Mouse (Mus musculus) heart, embryonic 16.5 days (tissue): ENCODE measurements around the gene Serpina3c. TPM values are rescaled to one million over a fixed set of nuclear protein-coding genes. Genes with fewer than 3 reads are reported as not detected.

Experiments
- ATAC-seq: fragments of 200-750 bp; cut with Nextera tagmentation; replicated peaks from 2 replicates; pipeline ENCODE4 v1.8.0; 2017; ENCODE audit warnings: moderate number of reproducible peaks; ENCODE audit not compliant: insufficient read depth, low FRiP score; ENCODE audit errors: extremely low read depth
- H3K27ac ChIP-seq: fragments of 300-500 bp; sonication (generic); 2 replicates; pipeline ENCODE4 v1.5.1; 2014; ENCODE audit warnings: mild to moderate bottlenecking, low read length, control low read depth, moderate library complexity
- H3K27me3 ChIP-seq: fragments of 300-500 bp; sonication (generic); 2 replicates; pipeline ENCODE4 v1.6.1; 2014; ENCODE audit warnings: low read length, mixed read lengths; ENCODE audit not compliant: control insufficient read depth, insufficient read depth
- H3K36me3 ChIP-seq: fragments of 300-500 bp; sonication (generic); 2 replicates; pipeline ENCODE4 v1.6.1; 2014; ENCODE audit not compliant: control insufficient read depth, insufficient read depth
- H3K4me1 ChIP-seq: fragments of 300-500 bp; sonication (generic); 2 replicates; pipeline ENCODE4 v1.6.1; 2014; ENCODE audit warnings: low read length, mixed read lengths; ENCODE audit not compliant: control insufficient read depth, insufficient read depth
- H3K4me2 ChIP-seq: fragments of 300-500 bp; sonication (generic); 2 replicates; pipeline ENCODE4 v1.6.1; 2014; ENCODE audit warnings: low read depth, mild to moderate bottlenecking, control low read depth, low read length
- H3K4me3 ChIP-seq: fragments of 300-500 bp; sonication (generic); 2 replicates; pipeline ENCODE4 v1.5.1; 2014; ENCODE audit warnings: mild to moderate bottlenecking, control low read depth, low read length
- H3K9ac ChIP-seq: fragments of 300-500 bp; sonication (generic); 2 replicates; pipeline ENCODE4 v1.6.1; 2014; ENCODE audit warnings: low read length, control low read depth
- H3K9me3 ChIP-seq: fragments of 300-500 bp; sonication (generic); replicated peaks from 2 replicates; pipeline ENCODE4 v1.6.1; 2016; ENCODE audit warnings: low read length; ENCODE audit not compliant: control insufficient read depth
- WGBS: fragments of 180-500 bp; shearing (Covaris S2); extraction: QIAGEN DNeasy Blood & Tissue Kit; methylation state at CpG from one replicate; pipeline ENCODE4 v1.1.7; 2014; 5-methylcytosine and 5-hydroxymethylcytosine counted together
- polyA plus RNA-seq: library from polyadenylated mRNA; unstranded; fragments of >200 nt; fragmentation: Nextera tagmentation; extraction: Ambion mirVana; gene quantifications from 2 replicates; pipeline ENCODE4 v1.2.1, GENCODE M21; 2015

Serpina3c gene
- 0.11 TPM in 1 of 2 replicates, not detected in the other for polyA plus RNA-seq

GRCm38 (mm10) chr12:104153656-104154055 is at the start of gene Serpina3c:
Gene Serpina3c (minus strand): TSS chr12:104153870.
- Histone ChIP-seq H3K4me3 (no peak within 1 kb of the TSS), H3K4me1 (no peaks in the 10 kb centered on the region), H3K4me2 (no peak within 1 kb of the TSS), H3K27me3 (no peaks in the 10 kb centered on the region), H3K36me3 (no peaks in the 10 kb centered on the region), H3K9ac (no peak within 1 kb of the TSS), H3K27ac (no peak within 1 kb of the TSS), H3K9me3 (no peaks in the 10 kb centered on the region)
- WGBS, result 83% methylated on average over 2 of the region's 2 CpGs
- no peak for ATAC-seq

- H3K36me3 ChIP-seq, result no peaks in the 10 kb centered on the region
- H3K4me3 ChIP-seq, result no peak overlapping the region
- no peaks in the 10 kb centered on the region for H3K9me3 ChIP-seq
- no peak overlapping the region for H3K4me2 ChIP-seq
- H3K27me3 ChIP-seq, result no peaks in the 10 kb centered on the region; the same call in 1 of the 2 replicates
- ATAC-seq, result no peak
- H3K27ac ChIP-seq, result no peak overlapping the region
- H3K4me1 ChIP-seq, result no peaks in the 10 kb centered on the region
- H3K9ac ChIP-seq, result no peak overlapping the region
Measured at GRCm38 (mm10) chr12:104190852-104191251, 37.2 kb upstream of the Serpina3c start.

GRCm38 (mm10) chr12:104189246-104189645 is 35.6 kb upstream of the Serpina3c start:
- H3K27ac ChIP-seq, result no peak overlapping the region
- ATAC-seq, result no peak
- H3K9me3 ChIP-seq, result no peaks in the 10 kb centered on the region
- no peaks in the 10 kb centered on the region; the same call in 1 of the 2 replicates for H3K27me3 ChIP-seq
- no peak overlapping the region for H3K9ac ChIP-seq
- no peaks in the 10 kb centered on the region for H3K36me3 ChIP-seq
- no peak overlapping the region for H3K4me3 ChIP-seq
- H3K4me1 ChIP-seq, result no peaks in the 10 kb centered on the region
- H3K4me2 ChIP-seq, result no peak overlapping the region
- WGBS, result 58% methylated on average over 2 of the region's 2 CpGs

GRCm38 (mm10) chr12:104186041-104186581 is 32.4 kb upstream of the Serpina3c start:
- 0 out of 2 replicates have a peak, but pooled peaks have one; percentile 23 for ATAC-seq
- no peak overlapping the region for H3K27ac ChIP-seq
- H3K27me3 ChIP-seq, result no peaks in the 10 kb centered on the region; the same call in 1 of the 2 replicates
- WGBS, result 69% methylated on average over 3 of the region's 3 CpGs
- no peaks in the 10 kb centered on the region for H3K4me1 ChIP-seq
- H3K9ac ChIP-seq, result no peak overlapping the region
- no peak overlapping the region for H3K4me2 ChIP-seq
- no peaks in the 10 kb centered on the region for H3K9me3 ChIP-seq
- no peaks in the 10 kb centered on the region for H3K36me3 ChIP-seq
- no peak overlapping the region for H3K4me3 ChIP-seq

- 77% methylated on average over 4 of the region's 4 CpGs for WGBS
- no peak overlapping the region for H3K9ac ChIP-seq
- H3K4me2 ChIP-seq, result no peak overlapping the region
Measured at GRCm38 (mm10) chr12:104185046-104185445, 31.4 kb upstream of the Serpina3c start.

GRCm38 (mm10) chr12:104178987-104179386 is 25.3 kb upstream of the Serpina3c start:
- WGBS, result 64% methylated on average over 2 of the region's 2 CpGs
- H3K4me1 ChIP-seq, result peaks cover 15% of the 10 kb centered on the region
- ATAC-seq, result peak; percentile 25; the same call in 1 of the 2 replicates

More at GRCm38 (mm10) chr12:104185046-104185445, 31.4 kb upstream of the Serpina3c start:
- Histone ChIP-seq H3K4me3 (no peak overlapping the region), H3K27me3 (no peaks in the 10 kb centered on the region; the same call in 1 of the 2 replicates), H3K36me3 (no peaks in the 10 kb centered on the region), H3K9me3 (no peaks in the 10 kb centered on the region), H3K27ac (no peak overlapping the region), H3K4me1 (no peaks in the 10 kb centered on the region)
- no peak for ATAC-seq

DNA sequence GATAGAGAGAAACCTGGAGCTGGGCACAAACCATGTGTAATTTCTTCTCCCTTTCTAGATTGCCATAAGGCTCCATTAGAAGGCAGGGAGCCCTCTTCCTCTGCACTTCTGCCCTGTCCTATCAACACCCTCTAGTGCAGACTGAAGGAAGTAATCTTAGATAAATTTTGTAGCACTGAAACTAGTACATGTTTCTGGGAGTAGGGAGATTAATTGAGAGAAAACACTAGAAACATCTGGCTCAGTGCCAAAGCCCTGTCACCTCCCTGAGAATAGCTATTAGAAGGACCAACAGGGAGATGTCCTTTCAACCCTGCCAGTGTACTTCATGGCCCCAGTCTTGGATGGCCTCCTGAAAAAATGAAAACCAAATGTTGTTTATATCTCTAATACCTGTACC is 24.9 kb upstream of the Serpina3c start:
- no peak overlapping the region for H3K4me3 ChIP-seq
- peak overlapping the region; percentile 37; the same call in 1 of the 2 replicates for H3K27ac ChIP-seq
- no peaks in the 10 kb centered on the region for H3K9me3 ChIP-seq
- peaks cover 15% of the 10 kb centered on the region for H3K4me1 ChIP-seq
- H3K27me3 ChIP-seq, result no peaks in the 10 kb centered on the region
- H3K4me2 ChIP-seq, result no peak overlapping the region
- no peaks in the 10 kb centered on the region for H3K36me3 ChIP-seq
- ATAC-seq, result peak; percentile 85
- no peak overlapping the region for H3K9ac ChIP-seq

More at GRCm38 (mm10) chr12:104178987-104179386, 25.3 kb upstream of the Serpina3c start:
- no peak overlapping the region for H3K4me2 ChIP-seq
- H3K4me3 ChIP-seq, result no peak overlapping the region
- H3K27ac ChIP-seq, result 0 out of 2 replicates have a peak overlapping the region, but pooled peaks have one; percentile 37
- H3K9me3 ChIP-seq, result no peaks in the 10 kb centered on the region
- no peak overlapping the region for H3K9ac ChIP-seq
- H3K27me3 ChIP-seq, result no peaks in the 10 kb centered on the region
- no peaks in the 10 kb centered on the region for H3K36me3 ChIP-seq

DNA sequence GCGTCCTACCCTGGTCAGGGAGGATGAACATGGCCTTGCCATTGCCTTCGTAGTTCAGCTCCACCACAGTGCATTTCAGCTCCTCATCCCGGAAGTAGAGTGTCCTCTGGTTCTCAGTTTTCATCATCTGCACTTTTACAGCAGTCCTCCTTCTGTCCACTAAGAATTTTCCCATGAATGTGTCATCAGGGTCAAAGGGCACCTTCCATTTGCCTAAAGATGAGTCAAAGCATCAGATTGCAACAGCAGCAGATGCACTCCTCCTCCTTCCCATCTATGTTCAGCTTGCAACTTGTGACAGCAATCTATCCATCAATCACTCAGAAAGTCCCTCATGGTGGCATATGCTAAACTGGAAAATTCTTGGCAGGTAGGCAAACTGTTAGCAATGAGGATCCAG is 22.0 kb upstream of the Serpina3c start:
- no peaks in the 10 kb centered on the region for H3K9me3 ChIP-seq
- H3K36me3 ChIP-seq, result no peaks in the 10 kb centered on the region
- WGBS, result 81% methylated on average over 3 of the region's 3 CpGs
- H3K27me3 ChIP-seq, result no peaks in the 10 kb centered on the region
- H3K4me1 ChIP-seq, result peaks cover 15% of the 10 kb centered on the region
- no peak overlapping the region for H3K4me2 ChIP-seq
- no peak overlapping the region for H3K27ac ChIP-seq
- H3K4me3 ChIP-seq, result no peak overlapping the region
- no peak overlapping the region for H3K9ac ChIP-seq
- no peak for ATAC-seq

- 30% methylated on average over 3 of the region's 3 CpGs for WGBS
- Histone ChIP-seq H3K27ac (no peak overlapping the region), H3K4me3 (no peak overlapping the region), H3K36me3 (no peaks in the 10 kb centered on the region), H3K27me3 (no peaks in the 10 kb centered on the region), H3K9me3 (no peaks in the 10 kb centered on the region), H3K4me1 (peaks cover 15% of the 10 kb centered on the region), H3K4me2 (no peak overlapping the region), H3K9ac (no peak overlapping the region)
- no peak for ATAC-seq
Measured at GRCm38 (mm10) chr12:104174747-104175146, 21.1 kb upstream of the Serpina3c start.
